Mouse (Mus musculus) embryonic facial prominence, embryonic 10.5 days (tissue): ENCODE measurements around the gene Slc17a1. TPM values are rescaled to one million over a fixed set of nuclear protein-coding genes. Genes with fewer than 3 reads are reported as not detected.

Source experiments
- DNase-seq: peaks from one replicate; pipeline ENCODE4 v3.0.0-alpha.2; 2017; ENCODE audit warnings: low spot score
- H3K27ac ChIP-seq: fragments of 300-500 bp; sonication (generic); replicated peaks from 2 replicates; pipeline ENCODE4 v1.5.1; 2016; ENCODE audit warnings: mild to moderate bottlenecking
- H3K27me3 ChIP-seq: fragments of 300-500 bp; sonication (generic); replicated peaks from 2 replicates; pipeline ENCODE4 v1.6.1; 2016; ENCODE audit warnings: low read depth, mild to moderate bottlenecking; ENCODE audit not compliant: poor library complexity, severe bottlenecking
- H3K36me3 ChIP-seq: fragments of 300-500 bp; sonication (generic); replicated peaks from 2 replicates; pipeline ENCODE4 v1.6.1; 2016; ENCODE audit warnings: mild to moderate bottlenecking, moderate library complexity
- H3K4me1 ChIP-seq: fragments of 300-500 bp; sonication (generic); 2 replicates; pipeline ENCODE4 v1.6.1; 2016
- H3K4me3 ChIP-seq: fragments of 300-500 bp; sonication (generic); 2 replicates; pipeline ENCODE4 v1.5.1; 2016; ENCODE audit warnings: mild to moderate bottlenecking, moderate library complexity
- H3K9me3 ChIP-seq: fragments of 300-500 bp; sonication (generic); 2 replicates; pipeline ENCODE4 v1.6.1; 2016; ENCODE audit warnings: mild to moderate bottlenecking
- WGBS: fragments of 180-500 bp; shearing (Covaris S2); methylation state at CpG from one replicate; pipeline ENCODE4 v1.1.7; 2016; 5-methylcytosine and 5-hydroxymethylcytosine counted together
- polyA plus RNA-seq: library from polyadenylated mRNA; unstranded; fragments of >200 nt; fragmentation: Nextera tagmentation; extraction: Ambion mirVana; gene quantifications from 2 replicates; pipeline ENCODE4 v1.2.1, GENCODE M21; 2016

The Slc17a1 gene
- polyA plus RNA-seq, 1 experiment from 2014 or later: not detected

GRCm38 (mm10) chr13:23898242-23898641 is 30.7 kb downstream of the Slc17a1 start:
- 61% methylated on average over 6 of the region's 6 CpGs for WGBS
- Histone ChIP-seq H3K9me3 (no peaks in the 10 kb centered on the region), H3K27me3 (no peaks in the 10 kb centered on the region), H3K4me3 (no peak overlapping the region), H3K27ac (no peak overlapping the region), H3K4me1 (no peaks in the 10 kb centered on the region; the same call in 1 of the 2 replicates), H3K36me3 (no peaks in the 10 kb centered on the region)
- no peak for DNase-seq

- Histone ChIP-seq H3K27me3 (no peaks in the 10 kb centered on the region), H3K36me3 (no peaks in the 10 kb centered on the region), H3K4me3 (no peak overlapping the region), H3K4me1 (no peaks in the 10 kb centered on the region), H3K9me3 (no peaks in the 10 kb centered on the region), H3K27ac (no peak overlapping the region)
- no peak for DNase-seq
- 91% methylated on average over 5 of the region's 5 CpGs for WGBS
These were observed 39.4 kb downstream of the Slc17a1 start for GRCm38 (mm10) chr13:23906906-23907305.

- no peaks in the 10 kb centered on the region for H3K9me3 ChIP-seq
- no peak for DNase-seq
- H3K36me3 ChIP-seq: no peaks in the 10 kb centered on the region
- 74% methylated on average over 5 of the region's 5 CpGs for WGBS
- no peaks in the 10 kb centered on the region for H3K4me1 ChIP-seq
- no peaks in the 10 kb centered on the region for H3K27me3 ChIP-seq
- no peak overlapping the region for H3K27ac ChIP-seq
- H3K4me3 ChIP-seq: no peak overlapping the region
These were observed 42.6 kb downstream of the Slc17a1 start for GRCm38 (mm10) chr13:23910121-23910520.

GRCm38 (mm10) chr13:23911335-23911734 is 43.8 kb downstream of the Slc17a1 start:
- Histone ChIP-seq H3K27ac (no peak overlapping the region), H3K27me3 (no peaks in the 10 kb centered on the region), H3K9me3 (no peaks in the 10 kb centered on the region), H3K4me3 (no peak overlapping the region), H3K4me1 (no peaks in the 10 kb centered on the region), H3K36me3 (no peaks in the 10 kb centered on the region)
- no peak for DNase-seq
- WGBS: 88% methylated on average over 5 of the region's 5 CpGs

DNA sequence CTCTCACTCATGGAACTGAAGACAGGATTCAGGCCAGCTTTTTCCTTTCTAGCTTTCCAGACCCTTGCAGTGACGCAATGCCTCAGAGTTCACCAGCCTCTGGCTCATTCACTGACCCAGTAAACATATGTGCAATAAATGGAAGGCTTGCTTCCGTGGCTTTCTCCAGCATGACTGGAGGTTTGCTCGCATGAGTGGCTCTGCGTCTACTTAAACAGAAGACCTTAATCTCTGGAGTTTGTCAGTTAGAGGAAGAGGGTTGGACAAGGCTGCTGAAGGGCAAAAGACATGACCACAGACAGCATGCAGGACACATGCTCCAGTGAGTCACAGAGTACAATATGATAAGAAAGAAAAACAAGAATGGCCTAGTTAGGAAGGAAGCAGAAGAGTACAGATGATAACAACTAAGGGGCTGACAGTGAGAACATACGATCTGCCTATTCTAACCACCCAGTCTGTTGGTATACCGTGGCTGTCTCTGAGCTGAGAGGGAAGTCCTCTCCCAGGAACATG is 46.3 kb downstream of the Slc17a1 start:
- WGBS: 73% methylated on average over 6 of the region's 6 CpGs
- H3K4me1 ChIP-seq: no peaks in the 10 kb centered on the region

GRCm38 (mm10) chr13:23914376-23915167 is 47.0 kb downstream of the Slc17a1 start, which contains the start of gene Slc17a4:
Gene Slc17a4 (minus strand): TSS chr13:23915009.
- no peak within 1 kb of the TSS for H3K27ac ChIP-seq
- H3K9me3 ChIP-seq: no peaks in the 10 kb centered on the region
- no peaks in the 10 kb centered on the region for H3K27me3 ChIP-seq
- 76% methylated on average over 9 of the region's 9 CpGs for WGBS
- H3K36me3 ChIP-seq: no peaks in the 10 kb centered on the region
- no peak for DNase-seq
- no peak within 1 kb of the TSS for H3K4me3 ChIP-seq
- H3K4me1 ChIP-seq: no peaks in the 10 kb centered on the region

More for the DNA sequence above, 46.3 kb downstream of the Slc17a1 start:
- DNase-seq: no peak
- Histone ChIP-seq H3K27me3 (no peaks in the 10 kb centered on the region), H3K27ac (no peak overlapping the region), H3K36me3 (no peaks in the 10 kb centered on the region), H3K4me3 (no peak overlapping the region), H3K9me3 (no peaks in the 10 kb centered on the region)

- DNase-seq: no peak
- Histone ChIP-seq H3K9me3 (no peaks in the 10 kb centered on the region), H3K27ac (no peak overlapping the region), H3K4me3 (no peak overlapping the region), H3K36me3 (no peaks in the 10 kb centered on the region), H3K4me1 (no peaks in the 10 kb centered on the region), H3K27me3 (no peaks in the 10 kb centered on the region)
- 86% methylated on average over 1 of the region's 1 CpGs for WGBS
These were observed 48.6 kb downstream of the Slc17a1 start for GRCm38 (mm10) chr13:23916132-23916531.

GRCm38 (mm10) chr13:23917674-23918073 is 50.1 kb downstream of the Slc17a1 start:
- Histone ChIP-seq H3K4me3 (no peak overlapping the region), H3K27me3 (no peaks in the 10 kb centered on the region), H3K36me3 (no peaks in the 10 kb centered on the region), H3K9me3 (no peaks in the 10 kb centered on the region), H3K4me1 (no peaks in the 10 kb centered on the region), H3K27ac (no peak overlapping the region)
- no peak for DNase-seq
- WGBS: 83% methylated on average over 4 of the region's 4 CpGs

GRCm38 (mm10) chr13:23925792-23926191 is 58.2 kb downstream of the Slc17a1 start:
- H3K27me3 ChIP-seq: no peaks in the 10 kb centered on the region
- WGBS: 71% methylated on average over 2 of the region's 2 CpGs

GRCm38 (mm10) chr13:23928637-23929036 is 61.1 kb downstream of the Slc17a1 start:
- DNase-seq: no peak
- Histone ChIP-seq H3K36me3 (no peaks in the 10 kb centered on the region), H3K27ac (no peak overlapping the region), H3K9me3 (no peaks in the 10 kb centered on the region), H3K27me3 (no peaks in the 10 kb centered on the region), H3K4me3 (no peak overlapping the region), H3K4me1 (peaks cover 3% of the 10 kb centered on the region; the same call in 1 of the 2 replicates)
- 72% methylated on average over 3 of the region's 3 CpGs for WGBS

More at GRCm38 (mm10) chr13:23925792-23926191, 58.2 kb downstream of the Slc17a1 start:
- H3K4me1 ChIP-seq: no peaks in the 10 kb centered on the region
- H3K36me3 ChIP-seq: no peaks in the 10 kb centered on the region
- H3K4me3 ChIP-seq: no peak overlapping the region
- H3K9me3 ChIP-seq: no peaks in the 10 kb centered on the region
- H3K27ac ChIP-seq: no peak overlapping the region
- DNase-seq: no peak

DNA sequence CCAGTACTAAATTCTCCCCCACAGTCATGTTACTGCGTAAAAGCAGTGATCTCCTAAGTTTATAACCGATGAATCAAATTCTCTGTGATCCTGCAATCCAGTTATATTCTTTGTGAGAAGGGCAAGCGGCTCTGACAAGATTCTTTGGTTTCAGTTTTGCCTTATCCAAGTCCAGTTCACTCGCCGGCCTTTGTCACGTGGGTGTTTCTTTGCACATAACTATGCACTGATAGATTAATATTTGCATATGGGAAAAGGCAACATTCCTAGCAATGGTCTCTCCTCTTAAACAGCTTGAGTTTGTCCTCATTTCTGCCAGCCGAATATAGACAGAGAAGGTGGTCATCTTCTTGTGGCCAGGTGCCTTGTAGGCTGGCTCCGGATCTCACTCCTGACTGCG is 62.9 kb downstream of the Slc17a1 start:
- WGBS: 92% methylated on average over 9 of the region's 9 CpGs
- Histone ChIP-seq H3K4me3 (no peak overlapping the region), H3K27ac (no peak overlapping the region), H3K4me1 (peaks cover 3% of the 10 kb centered on the region; the same call in 1 of the 2 replicates), H3K36me3 (no peaks in the 10 kb centered on the region), H3K9me3 (no peaks in the 10 kb centered on the region), H3K27me3 (no peaks in the 10 kb centered on the region)
- DNase-seq: no peak

DNA sequence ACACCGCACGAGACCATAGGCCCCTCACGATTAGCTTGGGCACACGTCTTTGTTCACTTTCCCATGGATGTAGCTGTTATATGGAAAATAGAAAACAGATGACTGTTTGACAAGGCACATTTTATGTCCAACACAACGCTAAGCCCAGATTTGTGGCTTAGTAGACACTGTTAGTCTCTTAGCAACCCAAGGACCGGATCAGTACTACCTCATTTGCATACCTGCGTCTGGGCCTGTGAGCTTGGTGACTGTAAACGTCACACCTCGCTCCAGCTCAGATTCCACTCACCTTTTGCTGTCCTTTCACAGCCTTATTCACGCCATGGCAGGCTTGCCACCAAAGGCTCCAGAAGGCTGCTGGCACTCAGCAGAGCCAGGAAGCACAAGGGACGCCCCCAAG is 63.4 kb downstream of the Slc17a1 start:
- no peaks in the 10 kb centered on the region for H3K27me3 ChIP-seq
- H3K4me1 ChIP-seq: peaks cover 3% of the 10 kb centered on the region; the same call in 1 of the 2 replicates
- WGBS: 71% methylated on average over 11 of the region's 11 CpGs
- no peak for DNase-seq
- no peaks in the 10 kb centered on the region for H3K36me3 ChIP-seq
- no peaks in the 10 kb centered on the region for H3K9me3 ChIP-seq
- 0 out of 2 replicates have a peak overlapping the region, but pooled peaks have one; percentile 40 for H3K27ac ChIP-seq
- no peak overlapping the region for H3K4me3 ChIP-seq
